Mouse (Mus musculus): ENCODE data around the gene Pde4b.

The Pde4b gene

GRCm38 (mm10) chr4:102506376-102507280, 419.3 kb downstream of the Pde4b start:
- no peak for DNase-seq (ENCODE audit: low read depth, low spot score)

DNA sequence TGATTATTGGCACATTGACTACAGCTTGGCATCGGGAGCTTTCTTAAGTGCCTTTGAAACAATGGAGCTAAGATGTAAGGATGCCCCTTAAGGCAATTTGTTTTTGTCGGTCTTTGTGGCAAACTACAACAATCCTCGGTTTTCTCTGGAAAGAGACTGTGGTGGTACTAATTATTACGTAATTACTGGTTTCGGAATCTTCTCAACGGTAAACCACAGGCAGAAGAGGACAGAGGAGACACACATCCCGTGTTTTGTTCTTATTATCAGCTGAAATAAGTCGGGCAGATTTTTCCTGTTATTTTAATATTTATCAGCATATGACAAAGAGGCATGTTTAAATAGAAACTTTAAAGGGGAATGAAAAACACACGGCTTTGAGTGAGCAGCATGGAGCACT, 420.0 kb downstream of the Pde4b start:
- no peak for DNase-seq (ENCODE audit: low read depth, low spot score)

DNA sequence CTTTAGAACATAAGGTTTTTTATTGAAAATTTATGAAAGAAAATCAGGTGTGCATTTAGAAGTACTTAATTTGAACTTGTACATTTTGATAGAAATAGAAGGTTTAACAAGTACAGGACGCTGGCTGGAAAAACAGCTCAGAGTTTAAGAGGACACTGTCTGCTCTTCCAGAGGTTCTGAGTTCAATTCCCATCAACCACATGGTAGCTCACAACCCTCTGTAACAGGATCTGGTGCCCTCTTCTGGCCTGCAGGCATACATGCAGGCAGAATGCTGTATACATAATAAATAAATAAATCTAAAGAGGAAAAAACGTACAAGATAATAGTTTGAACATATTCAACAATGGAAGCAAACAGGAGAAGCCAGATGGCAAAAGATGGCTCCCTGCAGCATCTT, 420.4 kb downstream of the Pde4b start:
- DNase-seq (ENCODE audit: low read depth, low spot score) = no peak

- DNase-seq (ENCODE audit: low read depth, low spot score) = no peak
Observed at GRCm38 (mm10) chr4:102510061-102510460, 422.7 kb downstream of the Pde4b start.

- peak; percentile 96 for DNase-seq (ENCODE audit: low read depth, low spot score)
Observed at GRCm38 (mm10) chr4:102510939-102511391, 423.6 kb downstream of the Pde4b start.

GRCm38 (mm10) chr4:102511511-102511910, 424.2 kb downstream of the Pde4b start:
- DNase-seq (ENCODE audit: low read depth, low spot score) = peak; percentile 66

GRCm38 (mm10) chr4:102512940-102513339, 425.6 kb downstream of the Pde4b start:
- DNase-seq (ENCODE audit: low read depth, low spot score) = no peak

DNA sequence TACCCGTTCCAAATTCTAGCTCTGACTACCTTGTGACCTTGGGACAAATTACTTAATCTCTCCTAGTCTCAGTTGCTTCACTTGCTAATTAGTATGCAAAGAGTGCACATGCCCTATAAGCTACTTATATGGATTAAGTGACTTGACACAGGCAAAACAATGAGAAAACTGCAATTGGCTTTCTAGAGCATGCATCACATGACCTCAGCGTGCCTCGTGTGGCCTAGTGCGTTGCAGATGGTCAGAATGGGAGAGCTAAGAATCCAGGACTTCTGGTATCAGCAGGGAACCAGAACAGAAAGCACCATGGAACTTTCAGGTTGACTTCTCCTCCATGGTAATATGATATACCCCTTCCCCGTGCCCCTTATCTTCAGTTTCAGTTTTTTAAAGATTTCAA, 426.2 kb downstream of the Pde4b start:
- DNase-seq (ENCODE audit: low read depth, low spot score) = no peak

- DNase-seq (ENCODE audit: low read depth, low spot score) = no peak
Observed at GRCm38 (mm10) chr4:102514972-102515835, 427.9 kb downstream of the Pde4b start.

DNA sequence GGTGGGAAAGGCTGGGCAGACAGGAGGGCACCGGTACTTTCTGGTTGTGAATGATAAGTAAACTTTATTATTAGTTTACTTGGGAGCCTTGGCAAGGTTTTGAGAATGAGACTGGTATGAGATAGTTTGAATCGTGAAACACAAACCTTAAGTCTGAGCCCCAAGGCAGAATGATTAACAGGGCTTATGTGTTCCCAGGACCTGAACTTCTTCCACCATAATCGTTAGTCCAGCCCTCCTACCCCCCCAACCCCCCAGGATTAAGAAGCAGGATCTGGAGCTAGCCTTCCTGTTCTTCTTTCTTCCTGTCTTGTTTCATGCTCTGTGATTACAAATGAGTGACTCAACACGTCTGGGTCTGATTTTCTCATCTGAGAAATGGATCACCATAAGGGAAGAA, 429.1 kb downstream of the Pde4b start:
- no peak for DNase-seq (ENCODE audit: low read depth, low spot score)

- no peak for DNase-seq (ENCODE audit: low read depth, low spot score)
Observed at GRCm38 (mm10) chr4:102516982-102517630, 429.8 kb downstream of the Pde4b start.

GRCm38 (mm10) chr4:102517653-102518052, 430.3 kb downstream of the Pde4b start:
- DNase-seq (ENCODE audit: low read depth, low spot score) = no peak

GRCm38 (mm10) chr4:102518341-102518740, 431.0 kb downstream of the Pde4b start:
- DNase-seq (ENCODE audit: low read depth, low spot score) = no peak

DNA sequence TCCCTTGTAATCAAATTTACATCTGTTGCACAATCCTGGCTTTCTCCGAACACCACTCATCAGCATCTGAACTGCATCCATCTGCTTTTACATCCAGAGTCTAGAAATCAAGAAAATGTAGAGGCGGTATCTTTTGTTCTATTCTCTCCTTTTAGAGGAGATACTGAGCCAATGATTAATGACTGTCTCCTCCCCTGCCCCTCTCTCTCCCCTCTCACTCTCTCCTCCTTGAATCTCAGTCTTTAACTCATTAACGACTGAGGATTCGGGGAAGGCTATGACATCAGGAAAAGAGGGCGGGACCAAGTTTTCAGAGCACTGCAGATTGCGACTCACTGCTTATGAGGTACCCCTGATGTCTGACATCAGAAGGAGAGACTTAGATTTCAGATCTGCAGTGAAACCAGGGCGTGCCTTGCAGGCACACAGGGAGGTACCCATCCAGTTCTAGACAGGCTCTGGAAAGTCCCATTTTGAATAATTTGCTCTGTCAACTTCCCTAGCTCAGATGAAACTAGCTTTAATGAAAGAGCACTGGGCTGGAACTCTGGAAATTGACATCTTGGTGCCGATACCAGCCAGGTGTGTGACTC, 433.4 kb downstream of the Pde4b start:
- DNase-seq (ENCODE audit: low read depth, low spot score) = no peak

DNA sequence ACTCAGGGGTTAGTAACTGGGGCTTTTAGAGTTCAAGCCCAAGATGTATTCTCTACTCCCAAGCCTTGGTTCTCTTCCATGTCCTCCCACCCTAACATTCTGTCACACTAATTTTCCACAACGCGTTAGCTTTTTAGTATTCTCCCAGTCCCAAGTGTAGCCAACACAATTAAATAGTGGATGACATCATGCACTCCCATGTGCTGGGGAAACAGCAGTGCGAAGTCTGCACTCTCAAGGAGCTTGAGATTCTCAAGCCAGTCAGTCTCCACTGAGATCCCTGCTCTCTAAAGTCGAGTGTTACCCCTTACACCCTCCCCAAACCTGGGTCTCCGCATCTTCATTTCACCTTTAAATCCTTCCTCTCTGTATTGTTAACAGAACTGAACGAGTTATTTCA, 434.1 kb downstream of the Pde4b start:
- no peak for DNase-seq (ENCODE audit: low read depth, low spot score)

DNA sequence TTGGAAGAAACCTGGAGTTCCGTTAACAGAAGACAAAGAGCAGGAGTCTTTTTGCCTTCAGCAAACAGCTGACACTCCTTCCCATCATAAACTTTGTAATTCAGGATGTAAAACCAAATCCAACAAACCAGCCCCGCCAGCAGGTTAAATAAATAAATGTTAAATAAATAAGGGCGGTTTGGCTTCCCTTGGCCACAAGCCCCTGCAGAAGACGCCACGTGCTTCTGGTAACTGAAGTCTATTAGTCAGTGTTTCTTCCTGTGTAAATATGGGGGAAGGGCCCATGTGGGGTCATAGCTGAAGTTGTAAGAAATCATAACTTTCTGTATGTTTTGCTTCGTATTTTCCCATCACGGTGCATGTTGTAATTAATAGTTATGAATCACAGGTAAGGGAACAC, 440.0 kb downstream of the Pde4b start:
- no peak for DNase-seq (ENCODE audit: low read depth, low spot score)

DNA sequence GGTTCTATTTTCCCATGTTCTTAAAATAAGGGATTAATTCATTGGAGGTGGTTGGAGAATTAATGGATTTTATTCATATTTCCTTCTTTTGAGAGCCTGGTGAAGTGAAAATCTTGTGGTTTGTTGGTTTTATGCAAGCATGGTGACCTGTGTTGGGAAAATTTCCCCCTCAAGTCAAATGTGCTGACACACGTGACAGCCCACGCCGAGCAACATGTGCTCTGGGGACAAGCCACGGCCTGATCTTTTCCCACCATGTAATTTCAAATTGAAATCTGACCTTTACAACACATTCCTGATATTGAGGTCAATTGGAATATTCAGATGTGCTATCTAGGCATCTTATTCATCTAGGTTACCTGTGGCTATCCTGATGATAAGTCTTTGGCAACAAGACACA, 443.5 kb downstream of the Pde4b start:
- DNase-seq (ENCODE audit: low read depth, low spot score) = no peak

- no peak for DNase-seq (ENCODE audit: low read depth, low spot score)
Observed at GRCm38 (mm10) chr4:102531729-102532128, 444.4 kb downstream of the Pde4b start.

GRCm38 (mm10) chr4:102533183-102534048, 446.1 kb downstream of the Pde4b start:
- DNase-seq (ENCODE audit: low read depth, low spot score) = peak; percentile 95

GRCm38 (mm10) chr4:102534049-102534730, 446.8 kb downstream of the Pde4b start:
- no peak for DNase-seq (ENCODE audit: low read depth, low spot score)

All from 3T3-L1 (cell line).